Mouse (Mus musculus): Measurements from ENCODE around the gene 1700021F05Rik. TPM values are rescaled to one million over a fixed set of nuclear protein-coding genes. Genes with fewer than 3 reads are reported as not detected.
A peak's percentile ranks its signal among the peaks of the same experiment; 100 is the strongest.

1700021F05Rik gene
- polyA plus RNA-seq, 1 experiment from 2014 or later = 55.6 TPM

GRCm38 (mm10) chr10:43483426-43483995 is 57.3 kb downstream of the 1700021F05Rik start:
- Histone ChIP-seq H3K4me2 (peak overlapping the region; percentile 22; the same call in 1 of the 2 replicates), H3K9ac (replicated peaks) (peak overlapping the region; percentile 42), H3K27me3 (no peaks in the 10 kb centered on the region), H3K4me1 (replicated peaks) (peaks cover 47% of the 10 kb centered on the region), H3K36me3 (no peaks in the 10 kb centered on the region; the same call in 1 of the 2 replicates), H3K9me3 (no peaks in the 10 kb centered on the region), H3K27ac (peak overlapping the region; percentile 68), H3K4me3 (replicated peaks) (no peak overlapping the region)
- ATAC-seq (ENCODE audit: insufficient number of reproducible peaks, insufficient read depth, low FRiP score, low TSS enrichment, low read depth) = no peak
- WGBS = 29% methylated on average over 9 of the region's 9 CpGs

GRCm38 (mm10) chr10:43482021-43482420 is 58.8 kb downstream of the 1700021F05Rik start:
- Histone ChIP-seq H3K36me3 (no peaks in the 10 kb centered on the region; the same call in 1 of the 2 replicates), H3K4me2 (no peak overlapping the region), H3K9me3 (no peaks in the 10 kb centered on the region), H3K27ac (no peak overlapping the region), H3K9ac (replicated peaks) (no peak overlapping the region), H3K4me1 (replicated peaks) (peaks cover 42% of the 10 kb centered on the region), H3K27me3 (no peaks in the 10 kb centered on the region), H3K4me3 (replicated peaks) (no peak overlapping the region)
- ATAC-seq (ENCODE audit: insufficient number of reproducible peaks, insufficient read depth, low FRiP score, low TSS enrichment, low read depth) = no peak
- WGBS = 94% methylated on average over 5 of the region's 5 CpGs

- Histone ChIP-seq H3K9ac (replicated peaks) (no peak overlapping the region), H3K27me3 (no peaks in the 10 kb centered on the region), H3K4me1 (replicated peaks) (peaks cover 43% of the 10 kb centered on the region), H3K9me3 (no peaks in the 10 kb centered on the region), H3K4me2 (peak overlapping the region; percentile 78), H3K4me3 (replicated peaks) (no peak overlapping the region; the same call in 1 of the 2 replicates), H3K36me3 (no peaks in the 10 kb centered on the region), H3K27ac (no peak overlapping the region)
- ATAC-seq (ENCODE audit: insufficient number of reproducible peaks, insufficient read depth, low FRiP score, low TSS enrichment, low read depth) = no peak
- whole genome bisulfite sequencing = 28% methylated on average over 4 of the region's 4 CpGs
Observed at GRCm38 (mm10) chr10:43481179-43481578, 59.6 kb downstream of the 1700021F05Rik start.

- no peaks in the 10 kb centered on the region for H3K27me3 ChIP-seq
- H3K9me3 ChIP-seq = no peaks in the 10 kb centered on the region
- H3K36me3 ChIP-seq = no peaks in the 10 kb centered on the region
- peak overlapping the region; percentile 98 for H3K9ac ChIP-seq (replicated peaks)
- H3K4me3 ChIP-seq (replicated peaks) = peak overlapping the region; percentile 77
- H3K4me2 ChIP-seq = peak overlapping the region; percentile 78
- peak overlapping the region; percentile 99 for H3K27ac ChIP-seq
- 5% methylated on average over 13 of the region's 13 CpGs for WGBS
- ATAC-seq (ENCODE audit: insufficient number of reproducible peaks, insufficient read depth, low FRiP score, low TSS enrichment, low read depth) = no peak
- H3K4me1 ChIP-seq (replicated peaks) = peaks cover 43% of the 10 kb centered on the region
Observed at GRCm38 (mm10) chr10:43480227-43480849, 60.5 kb downstream of the 1700021F05Rik start.

- Histone ChIP-seq H3K4me2 (peak overlapping the region; percentile 78), H3K4me1 (replicated peaks) (peaks cover 43% of the 10 kb centered on the region), H3K27me3 (no peaks in the 10 kb centered on the region), H3K4me3 (replicated peaks) (peak overlapping the region; percentile 77), H3K36me3 (no peaks in the 10 kb centered on the region), H3K9me3 (no peaks in the 10 kb centered on the region), H3K27ac (peak overlapping the region; percentile 99), H3K9ac (replicated peaks) (peak overlapping the region; percentile 98)
- WGBS = under 1% methylated on average over 102 of the region's 103 CpGs
- ATAC-seq (ENCODE audit: insufficient number of reproducible peaks, insufficient read depth, low FRiP score, low TSS enrichment, low read depth) = peak; percentile 65
Observed at GRCm38 (mm10) chr10:43479436-43480157, 61.2 kb downstream of the 1700021F05Rik start.

- Histone ChIP-seq H3K4me2 (peak within 1 kb of the TSS; percentile 78), H3K27me3 (no peaks in the 10 kb centered on the region), H3K27ac (peak within 1 kb of the TSS; percentile 99), H3K4me1 (replicated peaks) (peaks cover 43% of the 10 kb centered on the region), H3K9ac (replicated peaks) (peak within 1 kb of the TSS; percentile 98), H3K4me3 (replicated peaks) (peak within 1 kb of the TSS; percentile 77), H3K9me3 (no peaks in the 10 kb centered on the region), H3K36me3 (no peaks in the 10 kb centered on the region)
- peak; percentile 61 for ATAC-seq (ENCODE audit: insufficient number of reproducible peaks, insufficient read depth, low FRiP score, low TSS enrichment, low read depth)
- under 1% methylated on average over 87 of the region's 101 CpGs for WGBS
Observed at GRCm38 (mm10) chr10:43478751-43479435, 61.9 kb downstream of the 1700021F05Rik start, which contains the start of gene Bend3. Bend3 (plus strand) TSS chr10:43478831.

GRCm38 (mm10) chr10:43477865-43478681 is 62.7 kb downstream of the 1700021F05Rik start:
- Histone ChIP-seq H3K9me3 (no peaks in the 10 kb centered on the region), H3K4me2 (peak overlapping the region; percentile 78), H3K27me3 (no peaks in the 10 kb centered on the region), H3K4me1 (replicated peaks) (peaks cover 36% of the 10 kb centered on the region), H3K4me3 (replicated peaks) (peak overlapping the region; percentile 77), H3K9ac (replicated peaks) (peak overlapping the region; percentile 98), H3K27ac (peak overlapping the region; percentile 99), H3K36me3 (no peaks in the 10 kb centered on the region)
- 1% methylated on average over 41 of the region's 42 CpGs for WGBS
- ATAC-seq (ENCODE audit: insufficient number of reproducible peaks, insufficient read depth, low FRiP score, low TSS enrichment, low read depth) = peak; percentile 60

GRCm38 (mm10) chr10:43477459-43477858 is 63.3 kb downstream of the 1700021F05Rik start:
- Histone ChIP-seq H3K27ac (0 out of 2 replicates have a peak overlapping the region, but pooled peaks have one; percentile 99), H3K4me3 (replicated peaks) (peak overlapping the region; percentile 77), H3K27me3 (no peaks in the 10 kb centered on the region), H3K9ac (replicated peaks) (peak overlapping the region; percentile 98; the same call in 1 of the 2 replicates), H3K4me1 (replicated peaks) (peaks cover 30% of the 10 kb centered on the region), H3K9me3 (no peaks in the 10 kb centered on the region), H3K4me2 (peak overlapping the region; percentile 78), H3K36me3 (no peaks in the 10 kb centered on the region)
- ATAC-seq (ENCODE audit: insufficient number of reproducible peaks, insufficient read depth, low FRiP score, low TSS enrichment, low read depth) = no peak
- 10% methylated on average over 9 of the region's 9 CpGs for WGBS

GRCm38 (mm10) chr10:43475376-43475775 is 65.4 kb downstream of the 1700021F05Rik start:
- Histone ChIP-seq H3K4me1 (replicated peaks) (peaks cover 13% of the 10 kb centered on the region), H3K36me3 (no peaks in the 10 kb centered on the region), H3K27me3 (no peaks in the 10 kb centered on the region), H3K9ac (replicated peaks) (no peak overlapping the region), H3K9me3 (no peaks in the 10 kb centered on the region), H3K27ac (no peak overlapping the region), H3K4me2 (no peak overlapping the region), H3K4me3 (replicated peaks) (no peak overlapping the region)
- ATAC-seq (ENCODE audit: insufficient number of reproducible peaks, insufficient read depth, low FRiP score, low TSS enrichment, low read depth) = no peak
- 60% methylated on average over 4 of the region's 4 CpGs for WGBS
